Mouse (Mus musculus): ENCODE measurements around the gene Rps3.
"Not testable (repeated sequence)": the region's sequence is repeated elsewhere in the genome, so short reads cannot be mapped to it uniquely, and the experiment has no call there.

Rps3 gene

GRCm38 (mm10) chr7:99483271-99483923 is at the start of gene Rps3:
TSS of gene Rps3 (minus strand) at chr7:99483738.
- DNase-seq: peak; percentile 98

DNA sequence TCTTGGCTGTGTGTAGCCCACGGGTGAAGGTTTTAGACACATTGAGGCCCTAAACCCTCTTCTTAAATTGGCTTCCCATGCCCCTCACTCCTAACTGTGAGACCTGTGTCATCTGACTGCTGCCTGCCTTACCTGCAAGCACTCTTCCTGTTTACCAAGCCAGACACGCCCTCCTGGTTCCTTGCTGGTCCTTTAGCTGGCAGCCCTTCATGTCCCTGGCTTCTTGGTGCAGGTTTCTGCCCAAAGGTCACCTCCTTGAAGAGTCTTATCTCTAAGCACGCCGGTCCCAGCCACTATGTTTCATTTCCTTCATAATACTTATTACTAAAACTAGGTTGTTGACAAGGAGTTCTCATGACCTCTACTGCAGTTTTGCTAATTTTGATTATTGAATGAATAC is 49.0 kb upstream of the Rps3 start:
- DNase-seq: peak; percentile 83

DNA sequence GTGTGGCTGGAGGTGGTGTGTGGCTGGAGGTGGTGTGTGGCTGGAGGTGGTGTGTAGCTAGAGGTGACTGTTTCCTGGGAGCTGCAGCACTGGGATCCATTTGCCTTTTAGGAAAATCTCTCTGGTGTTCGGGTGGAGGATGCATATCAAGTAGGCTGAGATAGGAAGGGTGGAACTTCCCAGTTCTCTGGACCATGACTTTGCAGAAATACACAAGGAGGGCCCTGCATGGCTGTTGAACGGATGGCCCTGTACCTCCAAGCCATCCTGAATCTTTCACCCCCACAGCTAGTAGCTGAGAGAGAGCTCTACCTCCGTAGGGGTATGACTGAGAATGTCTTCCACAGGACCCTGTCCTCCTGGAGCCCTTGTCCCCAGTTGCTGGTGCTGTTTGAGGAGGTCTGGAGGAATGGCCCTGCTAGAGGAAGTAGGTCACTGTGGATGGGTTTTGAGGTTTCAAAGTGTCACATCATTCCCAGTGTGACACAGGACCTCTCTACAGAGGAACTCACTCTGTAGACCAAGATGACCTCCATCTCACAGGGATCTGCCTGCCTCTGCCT is 48.0 kb upstream of the Rps3 start:
- no peak for DNase-seq

DNA sequence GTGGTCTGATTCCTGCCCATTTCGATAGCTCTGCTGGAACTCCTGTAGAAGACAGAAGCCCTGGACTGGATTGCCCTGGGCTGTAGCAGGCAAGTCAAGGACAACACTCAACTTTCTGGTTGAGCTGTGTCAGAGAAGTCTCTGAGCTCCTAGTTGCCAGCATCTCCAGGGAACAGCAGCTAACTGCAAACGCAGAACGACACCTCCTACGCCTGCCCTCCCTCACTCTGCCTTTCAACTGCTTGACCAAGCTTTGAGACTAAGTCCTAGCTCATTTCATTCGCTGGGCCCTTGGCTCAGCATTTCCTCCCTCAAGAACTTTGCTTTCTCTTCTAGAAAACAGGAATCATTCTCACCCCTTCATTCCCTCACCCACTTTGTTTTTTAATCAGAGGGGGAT is 45.9 kb upstream of the Rps3 start:
- DNase-seq: no peak

- no peak for DNase-seq
Measured at GRCm38 (mm10) chr7:99528547-99528946, 45.0 kb upstream of the Rps3 start.

- DNase-seq: no peak
Measured at GRCm38 (mm10) chr7:99523837-99524236, 40.3 kb upstream of the Rps3 start.

- no peak for DNase-seq
Measured at GRCm38 (mm10) chr7:99523121-99523520, 39.6 kb upstream of the Rps3 start.

- DNase-seq: peak; percentile 72
Measured at GRCm38 (mm10) chr7:99518954-99519644, 35.6 kb upstream of the Rps3 start.

DNA sequence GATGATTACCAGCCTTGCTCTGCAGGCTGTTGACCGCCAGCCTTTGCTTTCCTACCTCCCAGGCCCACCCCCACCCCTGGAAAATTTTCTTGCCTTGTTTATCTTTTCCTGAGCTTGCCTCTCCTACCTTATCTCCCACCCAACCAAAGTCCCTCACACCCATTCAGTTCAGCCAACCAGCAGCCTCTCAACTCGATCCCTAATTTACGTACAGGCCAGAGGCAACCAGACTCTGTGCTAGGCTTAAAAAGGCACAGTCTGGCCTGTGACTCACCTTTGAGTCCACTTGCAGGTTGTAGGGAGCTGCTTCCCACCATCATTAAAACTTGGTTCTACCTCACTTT is 33.2 kb upstream of the Rps3 start:
- DNase-seq: no peak

- DNase-seq: no peak
Measured at GRCm38 (mm10) chr7:99516092-99516813, 32.7 kb upstream of the Rps3 start.

- peak; percentile 61 for DNase-seq
Measured at GRCm38 (mm10) chr7:99510087-99510501, 26.6 kb upstream of the Rps3 start.

- DNase-seq: not testable (repeated sequence)
Measured at GRCm38 (mm10) chr7:99508187-99508586, 24.6 kb upstream of the Rps3 start.

DNA sequence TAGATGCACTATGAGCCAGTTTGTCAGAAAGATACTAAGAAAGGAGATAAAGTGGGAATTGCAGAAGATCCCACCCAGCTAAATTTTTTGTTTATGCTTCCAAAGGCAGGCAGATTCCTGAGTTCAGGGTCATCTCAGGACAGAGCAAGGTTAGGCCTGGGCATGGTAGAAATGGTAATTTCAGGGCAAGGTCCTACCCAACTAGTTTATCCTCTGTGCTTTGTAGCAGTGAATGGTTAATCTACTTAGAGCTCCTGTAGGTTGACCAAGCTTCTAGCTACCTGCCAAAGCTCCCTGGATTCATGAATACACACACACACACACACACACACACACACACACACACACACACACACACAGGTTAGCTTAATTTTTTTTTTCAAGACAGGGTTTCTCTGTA is 21.0 kb upstream of the Rps3 start:
- no peak for DNase-seq

GRCm38 (mm10) chr7:99501148-99501547 is 17.6 kb upstream of the Rps3 start:
- no peak for DNase-seq

DNA sequence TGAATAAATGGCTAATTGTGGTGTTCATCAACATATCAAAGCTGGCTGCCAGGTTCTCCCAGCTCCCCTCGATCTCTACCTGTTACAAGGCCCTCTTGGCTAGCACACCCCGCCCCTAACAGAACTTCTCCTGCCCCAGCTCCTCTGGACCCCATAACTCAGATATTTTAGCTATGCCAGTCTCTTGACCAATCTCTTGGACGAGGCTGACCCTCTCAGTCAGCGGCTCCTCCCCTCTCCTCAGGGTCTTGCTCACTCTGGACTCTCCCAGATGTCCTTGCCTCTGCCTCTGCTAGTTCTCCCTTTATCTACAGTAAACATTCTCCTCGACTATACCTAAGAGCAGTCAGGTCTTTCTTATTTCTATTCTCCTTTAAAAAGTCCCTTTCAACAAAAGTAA is 17.1 kb upstream of the Rps3 start:
- DNase-seq: peak; percentile 25

DNA sequence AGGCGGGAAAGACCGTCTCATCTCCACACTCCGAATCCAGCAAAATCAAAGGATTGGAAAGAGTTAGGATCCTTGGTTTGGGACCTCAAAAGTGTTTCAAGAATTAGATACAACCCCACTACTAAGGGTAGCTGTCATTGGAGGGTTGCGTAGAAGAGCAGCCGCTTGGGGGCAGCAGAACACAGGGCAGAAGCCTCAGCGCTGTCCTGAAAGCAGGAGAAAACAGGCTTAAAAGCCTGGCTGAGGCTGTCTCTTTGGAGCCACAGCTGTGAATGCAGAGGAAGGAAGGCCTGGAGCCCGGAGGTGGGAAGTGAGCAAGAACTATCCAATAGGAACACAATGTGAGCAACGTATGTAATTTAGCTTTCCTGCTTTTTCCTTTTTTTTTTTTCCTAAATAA is 16.7 kb upstream of the Rps3 start:
- DNase-seq: peak; percentile 92

GRCm38 (mm10) chr7:99499128-99499527 is 15.6 kb upstream of the Rps3 start:
- DNase-seq: peak; percentile 52

GRCm38 (mm10) chr7:99489708-99490107 is 6.2 kb upstream of the Rps3 start:
- no peak for DNase-seq

DNA sequence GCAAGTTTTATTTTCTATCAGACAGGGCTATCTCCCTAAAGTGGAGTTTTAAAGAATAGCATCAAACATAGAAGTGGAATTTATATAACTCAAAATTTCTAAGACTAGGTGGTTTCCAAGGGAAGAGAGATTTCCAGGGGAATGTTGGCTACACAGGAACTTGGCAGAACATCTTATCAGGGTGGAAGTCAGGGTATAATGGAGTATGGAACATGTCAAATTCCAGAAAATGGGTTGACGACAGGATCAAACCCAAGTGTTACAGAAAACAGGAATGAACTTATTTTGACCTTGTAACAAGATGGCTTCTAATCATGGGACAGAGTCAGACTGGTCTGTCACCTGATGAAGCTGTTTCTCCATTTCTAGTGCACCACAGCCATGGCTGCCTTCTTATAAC is 1.1 kb upstream of the Rps3 start:
- no peak for DNase-seq

DNA sequence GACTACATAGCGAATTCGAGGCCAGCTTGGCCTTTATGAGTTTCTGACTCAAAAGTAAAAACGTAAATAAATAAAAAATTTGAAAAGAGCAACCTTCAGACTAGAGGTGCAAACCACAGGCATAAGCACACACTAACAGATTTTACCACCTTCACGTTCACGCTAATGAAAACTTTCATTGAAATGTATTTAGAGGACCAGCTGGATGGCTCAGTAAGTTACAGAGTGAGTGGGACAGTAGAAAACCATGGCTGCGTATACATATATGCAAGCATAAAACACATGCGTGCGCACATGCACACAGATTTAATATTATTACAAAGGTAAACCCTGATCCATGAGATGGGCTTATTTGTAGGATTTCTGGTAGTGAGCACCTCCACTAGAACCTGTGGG is 384 bp upstream of the Rps3 start:
- no peak for DNase-seq

DNA sequence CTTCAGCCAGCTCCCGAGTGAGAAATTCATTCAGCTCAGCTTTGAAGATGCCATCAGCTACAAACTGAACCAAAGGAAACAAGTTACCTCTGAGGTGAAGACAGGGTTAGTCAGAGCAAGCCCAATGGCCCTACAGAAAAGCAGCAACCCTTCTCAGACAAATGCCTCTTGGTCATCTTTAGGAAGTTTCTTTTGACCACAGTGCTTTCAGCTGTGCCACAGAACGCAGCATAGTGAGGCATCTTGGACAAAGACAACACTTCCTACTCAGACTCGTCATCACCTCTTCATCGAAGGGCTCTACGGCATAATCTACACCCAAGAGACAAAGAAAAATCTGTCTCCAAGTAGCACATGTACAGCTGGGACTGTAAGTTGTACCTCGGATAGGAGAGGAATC is 901 bp downstream of the Rps3 start:
- DNase-seq: no peak

DNA sequence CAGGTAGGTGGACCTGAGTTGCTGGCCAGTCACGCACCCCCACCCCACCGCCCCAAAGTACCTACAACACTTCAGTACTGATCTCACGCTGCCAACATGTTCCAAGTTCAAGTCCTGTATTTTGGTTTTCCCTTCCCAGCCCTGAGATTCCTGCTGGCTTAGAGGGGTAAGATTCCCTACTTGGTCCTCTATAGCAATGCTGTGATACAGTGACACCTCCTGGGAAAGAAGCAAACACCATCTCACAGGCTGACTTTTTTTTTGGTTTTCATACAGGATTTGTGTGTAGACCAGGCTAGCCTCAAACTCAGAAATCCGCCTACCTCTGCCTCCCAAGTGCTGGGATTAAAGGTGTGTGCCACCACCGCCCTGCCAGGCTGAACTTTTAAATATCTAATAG is 6.3 kb downstream of the Rps3 start:
- no peak for DNase-seq

DNA sequence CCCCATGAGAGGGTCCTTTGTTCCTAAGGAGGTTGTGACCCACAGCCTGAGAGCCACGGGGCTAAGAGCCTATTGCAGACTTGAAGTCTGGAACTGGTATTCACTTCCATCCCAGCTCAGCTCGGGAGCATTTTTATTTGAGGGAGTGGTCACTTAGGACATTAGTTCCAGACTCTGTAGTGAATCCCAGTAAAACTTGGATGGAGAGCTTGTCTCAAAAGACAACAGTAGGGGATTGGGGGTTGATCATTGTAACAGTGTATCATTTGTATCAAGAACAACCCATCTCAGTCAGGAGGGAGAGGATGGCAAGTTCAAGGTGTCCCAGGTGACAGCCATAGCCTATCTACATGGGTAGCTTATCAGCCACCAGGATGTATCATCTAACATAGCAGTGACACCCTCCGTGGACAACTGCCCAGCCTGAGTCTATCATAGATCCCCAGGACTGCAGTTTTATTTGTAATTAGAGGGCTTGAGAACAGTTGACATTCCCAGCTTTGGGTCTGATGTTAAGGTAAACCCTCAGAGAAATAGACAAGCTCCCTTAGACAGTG is 6.9 kb downstream of the Rps3 start:
- DNase-seq: no peak

GRCm38 (mm10) chr7:99475562-99475911 is 8.0 kb downstream of the Rps3 start:
- no peak for DNase-seq
